Mouse (Mus musculus) effector memory CD4-positive, alpha-beta T cell, adult 5 months (primary cell): ENCODE measurements around the gene Itpripl2. TPM values are rescaled to one million over a fixed set of nuclear protein-coding genes. Genes with fewer than 3 reads are reported as not detected.

ENCODE experiments used
- polyA plus RNA-seq: library from polyadenylated mRNA; unstranded; fragments of 100-300 nt; shearing (Covaris generic); gene quantifications from one replicate; pipeline ENCODE4 v1.2.1, GENCODE M21; 2017

The Itpripl2 gene
- polyA plus RNA-seq = 1.2 TPM

DNA sequence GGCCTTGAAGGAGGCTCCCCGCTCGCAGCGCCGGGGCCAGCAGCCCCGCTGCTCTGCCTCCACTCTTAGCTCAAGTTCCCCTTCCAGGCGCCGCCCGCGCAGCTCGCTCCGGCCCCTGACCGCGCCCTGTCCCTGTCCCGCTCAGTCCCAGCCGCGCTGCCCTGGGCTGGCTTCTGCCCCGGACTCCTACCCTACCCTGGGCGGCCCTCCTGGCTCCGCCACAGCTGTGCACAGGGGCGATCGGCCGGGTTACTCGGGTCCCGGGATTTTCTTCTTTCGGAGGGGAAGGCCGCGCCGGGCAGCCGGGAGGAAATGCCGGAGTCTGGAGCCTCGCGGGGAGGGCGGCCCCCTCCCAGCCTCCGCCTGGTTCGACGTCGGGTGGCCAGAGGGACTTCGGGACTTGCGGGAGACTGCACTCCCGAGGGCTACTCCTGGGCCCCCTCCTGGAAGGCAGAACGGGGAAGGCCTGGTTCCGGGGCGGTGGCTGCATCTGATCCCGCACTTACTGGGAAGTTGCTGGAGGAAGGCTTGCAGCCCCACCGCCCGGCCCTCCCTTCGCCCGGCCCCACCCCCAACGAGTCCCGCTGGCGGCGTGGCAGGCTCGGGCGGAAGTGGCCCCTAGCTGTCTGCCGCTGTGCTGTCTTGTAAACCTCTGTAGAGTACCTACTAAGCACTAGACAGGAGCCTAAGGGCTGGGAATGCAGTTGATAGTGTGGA lies at the start of gene Itpripl2:
Gene Itpripl2 (minus strand): TSS at position 545 of the 717 bp plus-strand sequence.

DNA sequence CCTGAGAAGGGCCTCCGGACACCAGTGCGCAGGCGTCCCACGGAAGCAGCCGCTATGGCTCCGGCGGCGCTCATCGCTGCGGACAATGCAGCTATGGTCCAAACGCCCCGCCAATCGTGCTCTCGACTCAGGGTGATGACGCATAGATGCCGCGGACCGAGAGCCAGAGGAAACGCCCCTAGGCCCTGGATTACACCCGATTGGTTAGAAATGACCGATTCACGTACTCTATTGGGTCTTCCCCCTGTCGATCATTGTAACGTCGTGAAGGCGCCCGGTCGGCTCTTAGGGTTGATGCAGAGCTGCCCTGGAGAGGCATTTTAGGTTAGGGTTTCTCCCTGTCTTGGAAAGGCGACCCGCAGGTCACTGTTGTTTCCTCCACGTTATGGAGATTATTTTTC lies 41.4 kb upstream of the Itpripl2 start, which contains the start of gene Coq7:
Gene Coq7 (minus strand): TSS at position 179 of the 401 bp plus-strand sequence.

GRCm38 (mm10) chr7:118448134-118448967 lies 43.4 kb downstream of the Itpripl2 start, which contains the start of gene Syt17:
Syt17 (minus strand) TSS chr7:118448222.

Other genes starting within 250 kb of the Itpripl2 start
- gene Smg1, start 248.3 kb downstream of the Itpripl2 start, polyA plus RNA-seq = 48.3 TPM
- not detected for gene Syt17, start 43.8 kb downstream of the Itpripl2 start, polyA plus RNA-seq
- 7.4 TPM for gene Coq7, start 41.4 kb upstream of the Itpripl2 start, polyA plus RNA-seq
- gene Tmc7, start 92.8 kb upstream of the Itpripl2 start, polyA plus RNA-seq = not detected
- not detected for gene Tmc5, start 105.3 kb upstream of the Itpripl2 start, polyA plus RNA-seq
- gene Gde1, start 213.8 kb upstream of the Itpripl2 start, polyA plus RNA-seq = 50.4 TPM
- gene Ccp110, start 220.6 kb upstream of the Itpripl2 start, polyA plus RNA-seq = 4.2 TPM
- gene Vps35l, start 248.3 kb upstream of the Itpripl2 start, polyA plus RNA-seq = 65.0 TPM